Mouse (Mus musculus) intestine, postnatal 0 days (tissue): ENCODE results near the gene Olfr95. TPM values are rescaled to one million over a fixed set of nuclear protein-coding genes. Genes with fewer than 3 reads are reported as not detected.

ENCODE experiments used
- ATAC-seq: fragments of 200-750 bp; cut with Nextera tagmentation; 2 replicates; pipeline ENCODE4 v1.8.0; 2017; ENCODE audit warnings: mild to moderate bottlenecking, moderate TSS enrichment, moderate library complexity
- H3K27ac ChIP-seq: fragments of 300-500 bp; sonication (generic); 2 replicates; pipeline ENCODE4 v1.5.1; 2014; ENCODE audit warnings: mild to moderate bottlenecking, low read depth, low read length, moderate library complexity
- H3K27me3 ChIP-seq: fragments of 300-500 bp; sonication (generic); replicated peaks from 2 replicates; pipeline ENCODE4 v1.6.1; 2014; ENCODE audit warnings: low read length, mixed read lengths; ENCODE audit not compliant: control insufficient read depth, insufficient read depth
- H3K36me3 ChIP-seq: fragments of 300-500 bp; sonication (generic); 2 replicates; pipeline ENCODE4 v1.6.1; 2014; ENCODE audit warnings: mild to moderate bottlenecking, moderate library complexity; ENCODE audit not compliant: control insufficient read depth, insufficient read depth
- H3K4me1 ChIP-seq: fragments of 300-500 bp; sonication (generic); replicated peaks from 2 replicates; pipeline ENCODE4 v1.6.1; 2014; ENCODE audit warnings: antibody characterized with exemption, low read length, mixed read lengths; ENCODE audit not compliant: control insufficient read depth, insufficient read depth
- H3K4me2 ChIP-seq: fragments of 300-500 bp; sonication (generic); replicated peaks from 2 replicates; pipeline ENCODE4 v1.6.1; 2014; ENCODE audit warnings: low read depth, mild to moderate bottlenecking, moderate library complexity
- H3K4me3 ChIP-seq: fragments of 300-500 bp; sonication (generic); 2 replicates; pipeline ENCODE4 v1.5.1; 2014; ENCODE audit warnings: low read depth, low read length
- H3K9ac ChIP-seq: fragments of 300-500 bp; sonication (generic); 2 replicates; pipeline ENCODE4 v1.6.1; 2014; ENCODE audit warnings: mild to moderate bottlenecking, low read depth, low read length
- H3K9me3 ChIP-seq: fragments of 300-500 bp; sonication (generic); 2 replicates; pipeline ENCODE4 v1.6.1; 2016; ENCODE audit warnings: mixed run types; ENCODE audit not compliant: control insufficient read depth
- CTCF ChIP-seq: sonication (generic); IDR thresholded peaks from 2 replicates; pipeline ENCODE4 v1.5.1; 2016; ENCODE audit warnings: low read depth, mild to moderate bottlenecking, control low read depth, antibody characterized with exemption, moderate library complexity
- WGBS: fragments of 180-500 bp; shearing (Covaris S2); extraction: QIAGEN DNeasy Blood & Tissue Kit; methylation state at CpG from one replicate; pipeline ENCODE4 v1.1.7; 2014; 5-methylcytosine and 5-hydroxymethylcytosine counted together
- polyA plus RNA-seq: library from polyadenylated mRNA; unstranded; fragments of >200 nt; fragmentation: Nextera tagmentation; extraction: Ambion mirVana; gene quantifications from 2 replicates; pipeline ENCODE4 v1.2.1, GENCODE M21; 2015

Olfr95 gene
- polyA plus RNA-seq, 1 experiment from 2014 or later: not detected

DNA sequence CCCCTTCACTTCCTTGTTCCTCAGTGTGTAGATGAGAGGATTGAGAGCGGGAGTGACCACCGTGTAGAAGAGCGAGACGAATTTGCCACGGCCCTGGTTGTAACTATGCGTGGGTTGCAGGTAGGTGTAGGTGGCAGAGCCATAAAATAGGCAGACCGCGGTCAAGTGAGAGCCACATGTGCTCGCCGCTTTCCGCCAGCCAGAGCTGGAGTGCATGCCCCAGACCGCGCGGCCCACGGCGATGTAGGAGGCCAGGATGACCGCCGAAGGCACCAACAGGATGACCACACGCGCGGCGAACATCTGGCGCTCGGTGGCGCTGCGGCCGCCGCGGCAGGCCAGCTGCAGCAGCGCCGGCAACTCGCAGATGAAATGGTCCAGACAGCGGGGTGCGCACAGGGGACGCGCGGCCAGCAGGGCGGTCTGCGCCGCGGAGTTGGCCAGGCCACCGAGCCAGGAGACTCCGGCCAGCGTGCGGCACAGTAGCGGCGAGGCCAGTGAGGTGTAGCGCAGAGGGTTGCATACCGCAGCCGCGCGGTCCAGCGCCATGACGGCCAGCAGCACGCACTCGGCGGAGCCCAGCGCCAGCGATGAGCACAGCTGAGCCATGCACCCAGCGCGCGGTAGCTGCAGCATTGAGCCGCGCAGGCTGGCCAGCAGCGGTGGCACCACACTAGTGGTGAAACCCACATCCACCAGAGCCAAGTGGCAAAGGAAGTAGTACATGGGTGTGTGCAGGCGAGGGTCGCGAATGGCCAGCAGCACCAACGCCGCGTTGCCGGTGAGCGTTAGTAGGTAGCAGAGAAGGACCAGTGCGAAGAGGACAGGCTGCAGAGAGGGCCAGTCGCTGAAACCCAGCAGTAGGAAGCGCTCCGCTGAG is 15.8 kb downstream of the Olfr95 start:
- H3K9ac ChIP-seq: no peak overlapping the region
- peak overlapping the region; percentile 70 for H3K4me2 ChIP-seq
- H3K4me1 ChIP-seq: no peaks in the 10 kb centered on the region
- 1% methylated on average over 77 of the region's 77 CpGs for WGBS
- peak overlapping the region; percentile 39 for H3K4me3 ChIP-seq
- H3K9me3 ChIP-seq: no peaks in the 10 kb centered on the region
- no peak overlapping the region for H3K27ac ChIP-seq
- peak; percentile 73 for ATAC-seq
- no peaks in the 10 kb centered on the region for H3K36me3 ChIP-seq
- H3K27me3 ChIP-seq: peaks cover 28% of the 10 kb centered on the region
- peak; percentile 33 for TF ChIP-seq CTCF

DNA sequence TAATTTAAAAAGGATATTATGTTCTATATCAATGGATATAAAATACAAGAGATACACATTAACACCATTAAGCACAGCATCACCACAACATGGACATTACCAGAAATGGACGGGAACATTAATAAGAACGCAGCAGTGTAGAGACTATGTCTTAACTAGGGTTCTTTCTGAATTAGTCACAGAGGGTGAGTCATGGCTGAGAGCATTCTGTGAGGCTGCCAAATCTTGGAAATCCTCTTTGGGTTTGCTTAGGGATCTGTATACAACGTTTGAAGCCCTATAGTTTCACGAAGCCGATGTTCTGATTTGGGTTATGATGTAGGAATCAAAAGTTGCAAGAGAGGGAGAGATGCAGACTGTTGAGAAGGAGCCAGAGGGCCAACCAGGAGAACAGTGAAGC is 18.1 kb downstream of the Olfr95 start:
- Histone ChIP-seq H3K27me3 (peaks cover 28% of the 10 kb centered on the region), H3K4me2 (no peak overlapping the region), H3K4me1 (no peaks in the 10 kb centered on the region), H3K27ac (no peak overlapping the region), H3K9me3 (no peaks in the 10 kb centered on the region), H3K4me3 (no peak overlapping the region), H3K36me3 (no peaks in the 10 kb centered on the region), H3K9ac (no peak overlapping the region)
- 76% methylated on average over 5 of the region's 5 CpGs for WGBS
- no peak for TF ChIP-seq CTCF
- ATAC-seq: no peak

DNA sequence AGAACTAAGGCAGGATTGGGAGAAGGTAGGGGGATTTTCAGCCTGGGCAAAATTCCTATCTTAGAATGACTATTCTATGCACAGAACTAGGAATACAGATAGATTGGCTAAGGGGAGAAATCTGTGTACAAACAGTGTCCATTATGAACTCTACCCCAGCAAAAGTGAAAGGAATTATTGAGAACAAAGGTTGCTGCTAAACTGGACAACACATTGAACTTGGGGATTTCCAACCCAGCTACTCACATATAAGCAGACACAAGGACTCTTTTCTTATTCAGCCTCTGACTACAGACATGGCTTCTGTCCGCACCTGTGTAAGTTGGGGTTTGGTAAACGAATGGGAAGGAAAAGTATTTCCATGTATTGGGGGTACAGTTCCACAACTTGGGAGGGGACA is 19.3 kb downstream of the Olfr95 start, which contains the start of gene Ubd:
TSS of gene Ubd (plus strand) at position 237 of the 400 bp plus-strand sequence.
- Histone ChIP-seq H3K36me3 (no peaks in the 10 kb centered on the region), H3K27me3 (peaks cover 28% of the 10 kb centered on the region), H3K9me3 (no peaks in the 10 kb centered on the region), H3K4me2 (no peak within 1 kb of the TSS), H3K4me1 (no peaks in the 10 kb centered on the region), H3K9ac (no peak within 1 kb of the TSS), H3K4me3 (no peak within 1 kb of the TSS), H3K27ac (no peak within 1 kb of the TSS)
- 90% methylated on average over 2 of the region's 2 CpGs for WGBS
- no peak for TF ChIP-seq CTCF
- ATAC-seq: no peak

DNA sequence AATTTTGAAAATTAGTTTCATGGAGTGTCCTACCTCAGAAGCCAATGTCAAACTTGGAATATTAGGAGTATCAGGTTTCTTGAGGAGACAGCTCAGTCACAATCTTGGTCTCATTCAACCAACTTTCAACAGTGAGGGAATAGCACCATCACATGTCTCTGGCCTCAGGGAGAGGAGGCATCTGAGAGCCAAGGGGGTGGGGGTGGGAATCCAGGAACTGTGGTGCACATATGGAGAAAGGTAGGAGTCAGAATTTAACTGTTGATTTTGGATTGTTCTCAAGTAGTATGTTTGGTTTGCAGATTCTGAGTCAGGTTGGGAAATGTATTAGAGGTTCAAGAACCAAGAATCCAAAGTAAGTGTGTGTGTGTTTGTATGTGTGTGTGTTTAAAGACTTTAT is 19.9 kb downstream of the Olfr95 start:
- no peak for TF ChIP-seq CTCF
- H3K4me3 ChIP-seq: no peak overlapping the region
- H3K9ac ChIP-seq: no peak overlapping the region
- no peak for ATAC-seq
- H3K4me2 ChIP-seq: no peak overlapping the region
- no peaks in the 10 kb centered on the region for H3K9me3 ChIP-seq
- no peaks in the 10 kb centered on the region for H3K4me1 ChIP-seq
- peaks cover 27% of the 10 kb centered on the region for H3K27me3 ChIP-seq
- no peak overlapping the region for H3K27ac ChIP-seq
- no peaks in the 10 kb centered on the region for H3K36me3 ChIP-seq

DNA sequence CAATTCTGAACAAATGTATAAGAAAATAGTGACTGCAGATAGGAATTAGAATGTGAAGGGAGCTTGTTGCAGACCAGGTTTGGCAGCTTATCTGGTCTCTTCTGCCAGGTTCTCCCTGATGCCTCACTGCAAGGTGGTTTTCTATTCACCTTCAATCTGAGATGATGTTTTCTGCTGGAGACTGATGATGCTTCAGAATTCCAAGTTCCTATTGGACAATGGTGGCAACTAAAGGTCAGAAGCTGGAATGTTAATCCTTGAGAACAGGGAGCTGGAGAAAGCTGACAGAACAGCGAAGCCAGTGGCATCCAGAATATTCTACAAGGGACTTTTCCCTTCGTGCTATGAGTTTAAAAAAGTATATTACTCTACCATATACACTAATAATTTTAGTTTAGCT is 22.2 kb downstream of the Olfr95 start:
- no peaks in the 10 kb centered on the region for H3K9me3 ChIP-seq
- 44% methylated on average over 2 of the region's 2 CpGs for WGBS
- H3K27me3 ChIP-seq: 0 out of 2 replicates have a peak, but pooled peaks cover 5% of the 10 kb centered on the region
- ATAC-seq: peak; percentile 69
- no peak overlapping the region for H3K9ac ChIP-seq
- H3K4me2 ChIP-seq: no peak overlapping the region
- no peak overlapping the region for H3K4me3 ChIP-seq
- TF ChIP-seq CTCF: no peak
- H3K36me3 ChIP-seq: no peaks in the 10 kb centered on the region
- H3K4me1 ChIP-seq: no peaks in the 10 kb centered on the region
- no peak overlapping the region for H3K27ac ChIP-seq

DNA sequence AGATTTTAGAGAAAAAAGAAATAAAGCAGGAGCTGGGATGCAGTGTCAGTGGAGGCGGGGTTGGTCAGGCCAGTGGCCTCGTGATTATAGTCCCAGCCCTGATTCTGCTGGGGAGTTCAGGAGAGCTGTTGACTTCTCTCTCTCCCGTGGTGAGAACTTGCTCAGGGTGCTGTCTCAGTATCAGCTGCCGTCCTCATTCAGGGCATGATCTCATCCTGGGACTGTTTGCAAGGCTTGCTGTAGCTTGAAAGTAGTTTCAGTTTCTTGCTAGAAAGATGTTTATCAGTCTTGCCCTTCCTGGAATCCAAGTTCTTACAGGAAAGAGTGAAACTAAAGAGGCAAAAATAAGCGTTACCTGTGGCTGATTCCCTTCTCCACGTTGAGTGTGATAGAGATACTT is 27.4 kb downstream of the Olfr95 start:
- WGBS: 25% methylated on average over 6 of the region's 6 CpGs
- Histone ChIP-seq H3K36me3 (no peaks in the 10 kb centered on the region), H3K27ac (no peak overlapping the region), H3K4me3 (no peak overlapping the region), H3K4me2 (peak overlapping the region; percentile 40), H3K9me3 (no peaks in the 10 kb centered on the region), H3K27me3 (no peaks in the 10 kb centered on the region), H3K4me1 (no peaks in the 10 kb centered on the region), H3K9ac (no peak overlapping the region)
- TF ChIP-seq CTCF: no peak
- peak; percentile 87 for ATAC-seq
